Mouse (Mus musculus) liver, adult 2 months (tissue): ENCODE measurements at regions not wholly inside any gene's neighbourhood (a gene's known extent, or its start where the extent isn't known, plus 50 kb on each side); places are given as distances from the start of the nearest gene placed in this dataset.

Experiments
- DNase-seq: peaks from one replicate; pipeline ENCODE4 v3.0.0-alpha.2; 2011; ENCODE audit warnings: low read depth, low spot score; ENCODE audit errors: extremely low read depth
- H3K27ac ChIP-seq: fragments of 200-500 bp; replicated peaks from 2 replicates; pipeline ENCODE4 v1.5.1; 2012; ENCODE audit warnings: low read depth, mild to moderate bottlenecking, control low read depth, inconsistent platforms, low read length; ENCODE audit not compliant: insufficient read depth
- H3K27me3 ChIP-seq: fragments of 200-500 bp; 2 replicates; pipeline ENCODE4 v1.6.1; 2012; ENCODE audit warnings: mild to moderate bottlenecking, moderate library complexity, low read length, inconsistent platforms; ENCODE audit not compliant: control insufficient read depth, insufficient read depth
- H3K36me3 ChIP-seq: fragments of 200-500 bp; 2 replicates; pipeline ENCODE4 v1.6.1; 2012; ENCODE audit warnings: low read length, inconsistent platforms; ENCODE audit not compliant: control insufficient read depth, insufficient read depth
- H3K4me1 ChIP-seq: fragments of 200-500 bp; 2 replicates; pipeline ENCODE4 v1.6.1; 2011; ENCODE audit warnings: low read length; ENCODE audit not compliant: control insufficient read depth, insufficient read depth
- H3K4me3 ChIP-seq: fragments of 200-500 bp; 2 replicates; pipeline ENCODE4 v1.5.1; 2011; ENCODE audit warnings: low read depth, mild to moderate bottlenecking, control low read depth, low read length, moderate library complexity; ENCODE audit not compliant: insufficient read depth
- H3K79me2 ChIP-seq: fragments of 200-500 bp; 2 replicates; pipeline ENCODE4 v1.6.1; 2012; ENCODE audit warnings: inconsistent platforms, mild to moderate bottlenecking, low read length, moderate library complexity; ENCODE audit not compliant: control insufficient read depth, insufficient read depth
- H3K9ac ChIP-seq: fragments of 200-500 bp; 2 replicates; pipeline ENCODE4 v1.6.1; 2012; ENCODE audit warnings: low read depth, mild to moderate bottlenecking, control low read depth, inconsistent platforms, low read length
- CTCF ChIP-seq: fragments of 200-500 bp; IDR thresholded peaks from 2 replicates; pipeline ENCODE4 v1.5.1; 2011; ENCODE audit warnings: low read depth, low read length, control low read depth
- POLR2A ChIP-seq: fragments of 200-500 bp; IDR thresholded peaks from 2 replicates; pipeline ENCODE4 v1.6.1; 2011; ENCODE audit warnings: low read length, control low read depth; ENCODE audit not compliant: insufficient read depth; ENCODE audit errors: extremely low read depth
- WGBS: fragments of 180-500 bp; shearing (Covaris S2); methylation state at CpG from one replicate; pipeline ENCODE4 v1.1.7; 2018; 5-methylcytosine and 5-hydroxymethylcytosine counted together

DNA sequence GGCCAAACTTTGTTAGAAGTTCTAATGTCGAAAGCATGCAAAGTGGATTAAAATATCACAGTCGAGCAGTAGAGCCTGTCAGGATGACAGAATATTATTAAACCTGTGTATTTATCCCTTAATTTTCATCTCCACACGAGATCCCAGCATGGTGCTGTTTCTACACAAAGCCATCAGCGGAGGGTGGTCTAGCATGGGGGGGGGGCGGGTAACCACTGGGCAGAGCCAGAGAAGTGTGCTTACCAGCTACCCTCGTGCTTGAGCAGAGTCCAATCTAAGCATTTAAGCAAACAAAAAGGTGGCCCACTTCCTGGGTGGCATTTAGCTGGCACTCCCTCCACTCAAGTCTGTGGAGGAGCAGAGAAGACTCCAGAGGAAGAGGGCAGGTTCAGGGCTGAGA, 217.1 kb upstream of the Vstm2b start:
- DNase-seq: no peak
- Histone ChIP-seq H3K27ac (no peak overlapping the region), H3K9ac (no peak overlapping the region), H3K4me1 (peaks cover 11% of the 10 kb centered on the region), H3K36me3 (no peaks in the 10 kb centered on the region), H3K4me3 (no peak overlapping the region), H3K27me3 (no peaks in the 10 kb centered on the region), H3K79me2 (no peaks in the 10 kb centered on the region)
- no peak for TF ChIP-seq CTCF
- no peak for TF ChIP-seq POLR2A
- 62% methylated on average over 6 of the region's 6 CpGs for WGBS

DNA sequence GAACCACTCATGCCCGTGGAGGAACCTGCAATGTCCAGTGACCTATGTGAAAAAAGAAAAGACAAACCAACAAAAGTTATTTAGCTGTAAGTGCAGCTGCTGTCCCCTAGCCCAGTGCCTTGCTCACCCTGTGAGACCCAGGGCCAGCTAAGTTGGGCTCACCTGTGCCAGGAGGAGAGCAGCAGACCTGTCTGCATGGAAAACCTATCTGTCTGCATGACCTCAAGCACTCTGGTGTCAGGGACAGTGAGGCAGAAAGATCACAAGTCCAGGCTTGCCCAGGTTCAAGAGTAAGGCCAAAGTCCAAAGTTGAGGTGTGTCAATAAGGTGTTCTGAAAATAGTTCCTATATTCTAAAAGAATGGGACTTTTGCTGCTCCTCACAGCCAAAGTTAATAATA, 215.0 kb upstream of the Vstm2b start:
- TF ChIP-seq CTCF (no peak), POLR2A (no peak)
- peak; percentile 91 for DNase-seq
- no peak overlapping the region for H3K4me3 ChIP-seq
- H3K9ac ChIP-seq: no peak overlapping the region
- H3K4me1 ChIP-seq: peaks cover 5% of the 10 kb centered on the region
- H3K27ac ChIP-seq: peak overlapping the region; percentile 27
- WGBS: 2% methylated on average over 1 of the region's 1 CpGs
- H3K79me2 ChIP-seq: no peaks in the 10 kb centered on the region
- no peaks in the 10 kb centered on the region for H3K36me3 ChIP-seq
- no peaks in the 10 kb centered on the region for H3K27me3 ChIP-seq

DNA sequence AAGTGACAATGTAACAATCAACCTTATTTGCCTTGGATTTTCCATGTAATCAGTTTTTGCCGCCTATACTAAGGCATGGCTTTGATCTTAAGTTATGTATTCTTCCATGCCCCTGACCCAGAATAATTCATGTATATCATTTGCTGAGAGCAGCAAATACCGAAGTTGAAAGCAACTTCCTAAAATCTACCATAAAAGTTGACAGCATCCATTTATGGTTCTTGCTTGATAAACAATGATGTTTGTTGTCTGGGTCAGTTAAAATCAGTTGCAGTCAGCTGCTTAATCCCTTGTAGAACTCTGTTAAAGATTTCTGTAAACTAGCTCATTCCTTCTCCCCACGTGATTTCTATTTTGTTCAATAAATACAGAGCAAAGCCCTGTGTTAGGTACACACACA, 214.5 kb upstream of the Vstm2b start:
- no peak for TF ChIP-seq CTCF
- no peak for TF ChIP-seq POLR2A
- no peaks in the 10 kb centered on the region for H3K27me3 ChIP-seq
- no peak overlapping the region for H3K9ac ChIP-seq
- H3K27ac ChIP-seq: no peak overlapping the region
- H3K36me3 ChIP-seq: no peaks in the 10 kb centered on the region
- H3K79me2 ChIP-seq: no peaks in the 10 kb centered on the region
- peaks cover 4% of the 10 kb centered on the region for H3K4me1 ChIP-seq
- H3K4me3 ChIP-seq: no peak overlapping the region
- 22% methylated on average over 3 of the region's 3 CpGs for WGBS
- no peak for DNase-seq

DNA sequence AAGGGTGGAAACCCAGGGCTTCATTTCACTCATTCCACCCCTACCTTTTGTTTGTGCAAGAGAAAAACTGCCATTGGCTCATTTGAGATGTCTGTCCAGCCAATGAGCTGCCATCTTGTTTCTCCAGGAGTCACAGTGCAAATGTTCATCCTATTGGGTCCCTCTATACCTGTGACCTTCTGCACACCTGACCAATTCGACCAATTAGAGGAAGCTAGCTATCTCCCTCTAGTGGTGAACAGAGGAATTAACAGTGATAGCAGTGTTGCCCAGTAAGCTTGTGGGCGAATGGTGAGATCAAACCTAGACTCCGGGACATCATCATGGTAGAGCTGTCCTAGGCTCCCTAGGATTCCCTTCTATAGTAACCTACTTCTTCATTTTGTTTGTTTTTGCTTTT, 211.1 kb upstream of the Vstm2b start:
- WGBS: 86% methylated on average over 3 of the region's 3 CpGs
- Histone ChIP-seq H3K36me3 (no peaks in the 10 kb centered on the region), H3K4me3 (no peak overlapping the region), H3K4me1 (peaks cover 4% of the 10 kb centered on the region), H3K79me2 (no peaks in the 10 kb centered on the region), H3K27me3 (no peaks in the 10 kb centered on the region), H3K9ac (no peak overlapping the region), H3K27ac (no peak overlapping the region)
- no peak for DNase-seq
- TF ChIP-seq CTCF (no peak), POLR2A (no peak)

DNA sequence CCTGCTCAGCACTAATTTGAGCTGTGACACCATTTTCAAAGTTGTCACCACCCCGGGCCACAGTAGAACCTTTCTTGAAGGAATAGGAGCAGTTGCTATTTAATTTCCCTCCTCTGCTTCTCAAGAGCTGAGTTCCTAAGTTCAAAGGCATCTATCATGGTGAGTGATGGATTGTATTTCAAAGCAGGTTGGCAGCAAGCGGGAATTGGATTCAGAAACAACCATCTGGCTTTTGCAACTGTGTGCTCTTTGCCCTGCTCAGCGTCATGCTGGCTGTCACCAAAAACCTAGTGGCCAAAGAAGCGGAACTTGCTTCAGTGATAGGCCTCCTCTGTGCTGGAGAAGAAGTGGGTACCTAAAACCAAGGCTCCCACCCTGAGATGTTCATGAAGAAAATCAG, 209.6 kb upstream of the Vstm2b start:
- WGBS: 34% methylated on average over 4 of the region's 4 CpGs
- H3K79me2 ChIP-seq: no peaks in the 10 kb centered on the region

DNA sequence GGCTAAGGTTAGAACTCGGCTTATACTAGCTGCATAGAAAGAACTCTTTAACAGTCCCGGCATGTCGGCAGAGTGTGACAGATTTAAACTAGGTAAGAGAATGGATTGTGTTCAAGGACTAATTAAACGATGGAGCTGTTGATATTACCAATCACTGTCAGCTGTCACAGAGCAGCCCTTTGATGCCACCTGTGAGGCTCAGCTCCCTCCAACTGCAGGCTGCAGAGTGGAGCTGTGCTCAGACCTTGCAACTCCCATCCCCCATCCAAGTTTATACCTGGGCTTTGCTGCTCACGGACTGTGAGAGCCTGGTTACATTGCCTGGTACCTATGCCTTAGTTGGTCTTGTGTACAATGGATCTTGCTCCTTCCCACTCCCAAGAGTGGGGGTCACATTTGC, 204.4 kb upstream of the Vstm2b start:
- Histone ChIP-seq H3K27me3 (no peaks in the 10 kb centered on the region), H3K4me3 (no peak overlapping the region), H3K36me3 (no peaks in the 10 kb centered on the region), H3K9ac (no peak overlapping the region), H3K4me1 (no peaks in the 10 kb centered on the region), H3K27ac (no peak overlapping the region), H3K79me2 (no peaks in the 10 kb centered on the region)
- DNase-seq: no peak
- WGBS: 68% methylated on average over 5 of the region's 5 CpGs
- TF ChIP-seq POLR2A: no peak
- no peak for TF ChIP-seq CTCF

More for the DNA sequence above, 209.6 kb upstream of the Vstm2b start:
- no peak overlapping the region for H3K9ac ChIP-seq
- no peaks in the 10 kb centered on the region for H3K36me3 ChIP-seq
- H3K4me3 ChIP-seq: no peak overlapping the region
- no peak overlapping the region for H3K27ac ChIP-seq
- H3K4me1 ChIP-seq: no peaks in the 10 kb centered on the region
- TF ChIP-seq CTCF (no peak), POLR2A (no peak)
- no peaks in the 10 kb centered on the region for H3K27me3 ChIP-seq
- DNase-seq: peak; percentile 82
